Mouse (Mus musculus) G1E (cell line): ENCODE data around the gene Uxt.

Source experiments
- CTCF ChIP-seq: IDR thresholded peaks from 2 replicates; pipeline ENCODE4 v1.5.1; 2012; ENCODE audit warnings: low read depth, low read length, inconsistent platforms, mixed read lengths
- GATA1 ChIP-seq: IDR thresholded peaks from 2 replicates; pipeline ENCODE4 v1.6.1; 2012; ENCODE audit warnings: borderline replicate concordance, low read length, inconsistent platforms, mixed read lengths

GRCm38 (mm10) chrX:20924976-20925375 is 36.8 kb downstream of the Uxt start:
- TF ChIP-seq GATA1 (no peak), CTCF (no peak)
